Mouse (Mus musculus): ENCODE data around the gene Phf13.

The Phf13 gene

GRCm38 (mm10) chr4:152012109-152012508 lies 16.1 kb upstream of the Phf13 start:
- DNase-seq: no peak

- DNase-seq: no peak
Measured at GRCm38 (mm10) chr4:152011171-152011760, 15.2 kb upstream of the Phf13 start.

GRCm38 (mm10) chr4:152010707-152011134 lies 14.7 kb upstream of the Phf13 start:
- peak in 1 of 2 experiments; percentile 41 for DNase-seq

GRCm38 (mm10) chr4:152010091-152010706 lies 14.1 kb upstream of the Phf13 start:
- DNase-seq: peak; percentile 37 to 57

- DNase-seq: no peak
Measured at GRCm38 (mm10) chr4:152009076-152010051, 13.3 kb upstream of the Phf13 start.

GRCm38 (mm10) chr4:152008622-152009075 lies 12.6 kb upstream of the Phf13 start, which contains the start of gene Klhl21:
Klhl21 (plus strand) TSS chr4:152008803.
- peak; percentile 95 to 97 for DNase-seq

- DNase-seq: peak; percentile 39 to 62
Measured at GRCm38 (mm10) chr4:152008148-152008500, 12.1 kb upstream of the Phf13 start.

- DNase-seq: peak; percentile 59 to 76
Measured at GRCm38 (mm10) chr4:152007481-152008147, 11.6 kb upstream of the Phf13 start.

GRCm38 (mm10) chr4:152006812-152007211 lies 10.8 kb upstream of the Phf13 start:
- no peak for DNase-seq

- DNase-seq: no peak
Measured at GRCm38 (mm10) chr4:152006137-152006536, 10.1 kb upstream of the Phf13 start.

- DNase-seq: no peak
Measured at GRCm38 (mm10) chr4:152002063-152002462, 6.0 kb upstream of the Phf13 start.

- no peak for DNase-seq
Measured at GRCm38 (mm10) chr4:152001335-152001734, 5.3 kb upstream of the Phf13 start.

- no peak for DNase-seq
Measured at GRCm38 (mm10) chr4:152000906-152001305, 4.8 kb upstream of the Phf13 start.

- no peak for DNase-seq
Measured at GRCm38 (mm10) chr4:151999481-151999880, 3.4 kb upstream of the Phf13 start.

- no peak for DNase-seq
Measured at GRCm38 (mm10) chr4:151997701-151998100, 1.6 kb upstream of the Phf13 start.

- no peak for DNase-seq
Measured at GRCm38 (mm10) chr4:151996951-151997222, 829 bp upstream of the Phf13 start.

- peak; percentile 60 to 76 for DNase-seq
Measured at GRCm38 (mm10) chr4:151995371-151996172, 486 bp downstream of the Phf13 start.

GRCm38 (mm10) chr4:151994228-151995171 lies 1.6 kb downstream of the Phf13 start:
- peak; percentile 62 to 72 for DNase-seq

- DNase-seq: no peak
Measured at GRCm38 (mm10) chr4:151993035-151993434, 3.0 kb downstream of the Phf13 start.

- no peak for DNase-seq
Measured at GRCm38 (mm10) chr4:151992091-151992490, 4.0 kb downstream of the Phf13 start.

GRCm38 (mm10) chr4:151989110-151989488 lies 7.0 kb downstream of the Phf13 start:
- DNase-seq: no peak

Data from kidney, postnatal 4 days (tissue).